Mouse (Mus musculus): ENCODE measurements around the gene Hdgf.

GRCm38 (mm10) chr3:87944838-87945600, 38.9 kb downstream of the Hdgf start:
- TF ChIP-seq CTCF (IDR thresholded peaks at IDR 0.05; ENCODE audit: control insufficient read depth, insufficient read depth, insufficient read length) (no peak), MYOG (IDR thresholded peaks at IDR 0.05; ENCODE audit: control insufficient read depth, extremely low read depth, insufficient read length) (no peak), MAX (IDR thresholded peaks at IDR 0.05) (no peak)

Data from C2C12 (cell line).